Mouse (Mus musculus) adrenal gland, adult 8-10 months (tissue): Measurements from ENCODE around the gene Chst5. TPM values are rescaled to one million over a fixed set of nuclear protein-coding genes. Genes with fewer than 3 reads are reported as not detected.
"Not testable (repeated sequence)": the region's sequence is repeated elsewhere in the genome, so short reads cannot be mapped to it uniquely, and the experiment has no call there.

Source experiments
- DNase-seq: peaks from one replicate; pipeline ENCODE4 v3.0.0; 2022
- total RNA-seq, 4 experiments: library from RNA; stranded (reverse); gene quantifications; 2 replicates each; pipeline ENCODE4 v1.2.4; 2022

Chst5 gene
- total RNA-seq, 4 experiments from 2014 or later, result not detected

- DNase-seq, result no peak
Measured at GRCm38 (mm10) chr8:111871278-111871677, 39.0 kb downstream of the Chst5 start.

DNA sequence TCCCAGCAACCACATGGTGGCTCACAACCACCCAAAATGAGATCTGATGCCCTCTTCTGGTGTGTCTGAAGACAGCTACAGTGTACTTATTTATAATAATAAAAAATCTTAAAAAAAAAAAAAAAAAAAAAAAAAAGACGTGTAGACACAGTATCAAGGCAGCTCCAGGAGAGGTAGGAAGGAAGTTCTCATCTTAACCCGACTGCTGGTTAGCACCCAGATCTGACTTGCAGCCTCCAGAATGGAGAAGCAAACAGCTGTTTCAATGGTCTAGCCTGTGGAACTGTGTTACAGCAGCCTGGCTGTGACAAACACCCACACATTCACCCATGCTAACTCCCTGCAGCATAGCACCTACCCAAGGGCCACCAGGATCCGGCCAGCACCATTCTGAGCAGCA, 39.9 kb downstream of the Chst5 start:
- no peak for DNase-seq

- DNase-seq, result no peak
Measured at GRCm38 (mm10) chr8:111868664-111869063, 41.6 kb downstream of the Chst5 start.

DNA sequence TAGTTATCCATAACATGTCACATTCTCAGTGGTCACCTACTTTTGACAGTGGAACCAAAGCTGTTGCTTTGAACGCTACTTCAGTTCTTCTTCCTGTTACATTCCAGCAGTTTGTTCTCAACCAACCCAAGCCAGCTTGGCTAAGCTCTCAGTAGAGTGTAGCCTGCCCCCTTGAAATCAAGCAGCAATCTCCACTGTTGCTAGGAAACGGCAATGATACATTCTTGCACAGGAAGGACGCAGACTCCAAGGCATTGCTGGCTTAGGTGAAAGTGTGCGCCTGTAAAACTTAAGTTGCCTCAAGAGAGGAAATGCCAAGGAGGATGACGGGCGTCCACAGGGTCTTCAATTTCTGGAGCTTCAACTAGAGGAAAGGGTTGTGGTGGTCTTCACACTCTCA, 44.4 kb downstream of the Chst5 start:
- no peak for DNase-seq

DNA sequence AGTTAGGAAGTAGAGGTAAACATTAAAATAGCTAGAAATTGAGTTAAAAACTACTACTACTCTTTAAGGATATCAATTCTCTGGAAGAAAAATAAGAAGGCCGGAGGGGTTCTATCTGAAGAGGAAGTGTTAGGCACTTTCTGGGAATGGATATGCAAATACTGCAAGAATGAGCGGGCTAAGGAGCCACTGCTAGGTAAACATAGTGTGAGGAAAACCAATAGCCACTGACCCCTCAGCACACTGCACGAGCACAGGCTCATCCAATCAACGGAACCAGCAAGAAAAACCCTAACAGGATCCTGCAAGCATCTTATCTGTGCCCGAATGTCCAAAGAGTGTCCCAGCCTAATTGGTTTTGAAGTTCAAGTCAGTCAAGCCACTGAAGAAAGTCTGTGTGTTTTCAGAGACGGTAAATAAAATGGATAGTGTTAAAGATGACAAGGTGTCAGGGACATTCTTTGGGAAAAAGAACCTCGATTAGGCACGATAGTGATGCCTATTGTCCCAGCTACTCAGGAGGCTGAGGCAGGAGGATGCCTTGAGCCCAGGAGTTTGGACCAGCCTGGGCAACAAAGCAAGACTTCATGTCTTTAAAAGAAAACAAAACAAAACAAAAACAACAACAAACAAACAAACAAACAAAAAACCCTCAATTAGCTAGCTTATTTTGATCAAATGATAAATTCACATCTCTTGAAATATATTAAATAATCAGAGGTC, 45.0 kb downstream of the Chst5 start:
- no peak for DNase-seq

DNA sequence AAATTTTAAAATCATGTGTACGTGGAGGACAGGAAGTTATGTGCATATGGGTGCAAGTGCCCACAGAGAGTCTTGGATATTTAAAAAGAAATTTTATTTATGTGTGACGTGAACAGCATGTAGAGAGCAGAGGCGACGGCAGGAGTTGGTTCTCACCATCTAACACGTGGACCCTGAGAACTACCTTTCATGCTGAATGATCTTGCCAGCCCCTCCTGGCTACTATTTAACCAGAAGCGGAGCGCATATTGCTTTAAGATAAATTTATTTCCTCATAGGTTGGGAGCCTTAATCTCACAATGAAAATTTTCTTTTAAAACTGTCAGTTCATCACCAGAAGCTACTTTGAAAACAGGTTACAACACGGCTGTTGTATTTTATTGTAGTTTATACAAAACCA, 45.6 kb downstream of the Chst5 start:
- no peak for DNase-seq

- DNase-seq, result no peak
Measured at GRCm38 (mm10) chr8:111863280-111863679, 47.0 kb downstream of the Chst5 start.

DNA sequence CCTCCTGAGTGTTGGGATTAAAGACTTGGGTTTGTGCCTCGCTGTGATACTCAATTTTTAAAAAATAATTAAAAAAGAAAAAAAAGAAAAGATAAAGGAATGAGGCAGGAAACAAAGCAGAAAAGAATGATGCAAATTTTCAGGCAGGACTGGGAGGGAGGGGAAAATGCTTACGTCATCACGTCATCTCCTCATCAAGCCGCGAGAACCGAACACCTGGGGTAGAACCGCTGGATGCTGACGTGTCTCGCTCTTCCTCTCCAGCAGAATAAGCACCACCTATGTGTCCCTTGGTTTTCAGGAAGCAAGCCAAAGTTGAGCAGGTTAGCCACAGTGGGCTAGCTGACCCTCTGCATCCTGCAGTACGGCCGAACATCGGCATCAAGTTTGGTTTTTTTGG, 54.3 kb downstream of the Chst5 start:
- no peak for DNase-seq

DNA sequence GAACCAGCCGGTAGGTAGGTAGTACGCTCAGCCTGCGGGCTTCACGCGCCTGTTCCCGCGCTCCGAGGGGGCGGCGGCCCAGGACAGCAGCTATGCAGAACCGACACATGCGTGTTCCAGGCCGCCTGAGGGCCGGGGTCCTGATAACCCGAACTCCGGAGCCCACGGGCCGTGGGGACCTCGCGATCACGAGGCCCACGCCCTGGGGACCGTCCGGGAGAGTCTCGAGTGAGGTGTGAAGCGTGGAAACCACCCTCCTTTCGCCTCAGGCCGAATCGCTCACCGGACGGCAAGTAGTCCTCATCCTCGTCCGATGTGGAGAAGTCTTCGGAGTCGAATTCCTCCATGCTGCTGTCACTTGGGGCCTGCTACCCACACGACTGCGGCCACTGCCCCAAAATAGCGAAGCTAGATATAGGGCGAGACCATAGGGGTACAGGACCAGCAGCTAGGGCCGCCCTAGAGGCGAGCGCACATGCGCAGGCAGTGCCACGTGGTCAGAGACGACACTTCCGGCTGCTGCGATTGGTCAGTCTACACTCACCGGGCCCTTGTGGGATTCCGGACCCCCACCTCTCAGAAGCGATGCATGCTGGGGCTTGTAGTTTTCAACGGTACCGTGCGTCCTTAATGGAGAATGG, 56.3 kb downstream of the Chst5 start, which contains the start of gene Cfdp1:
Gene Cfdp1, minus strand, starts transcription at position 431 of the 641 bp plus-strand sequence.
- DNase-seq, result peak; percentile 97

GRCm38 (mm10) chr8:111853219-111853618, 57.0 kb downstream of the Chst5 start:
- not testable (repeated sequence) for DNase-seq

DNA sequence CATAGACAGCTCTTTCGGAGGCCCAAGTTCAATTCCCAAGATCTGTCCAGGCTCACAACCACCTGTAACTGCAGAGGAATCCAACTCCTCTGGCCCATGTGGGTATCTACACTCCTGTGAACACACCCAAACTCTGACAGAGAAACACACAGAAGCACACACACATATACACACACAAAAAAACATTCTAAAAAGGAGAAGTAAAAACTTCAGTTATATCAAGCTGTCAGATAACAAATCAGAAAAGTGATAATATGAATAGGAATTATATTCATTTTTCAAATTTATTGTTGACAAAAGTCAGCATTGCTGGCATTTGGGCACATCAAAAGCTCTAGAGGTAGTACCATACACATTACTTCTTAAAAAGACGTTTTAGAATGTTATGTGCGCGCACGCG, 63.5 kb downstream of the Chst5 start:
- DNase-seq, result no peak

Other genes with a start within 250 kb of the Chst5 start
- not detected for gene Ctrb1, start 219.4 kb downstream of the Chst5 start, total RNA-seq
- 100 to 1,000 TPM in 2 of 4 experiments, 10 to 100 TPM in 2; 86.1 to 150 (median 104) TPM for gene Bcar1, start 166.6 kb downstream of the Chst5 start, total RNA-seq
- gene Cfdp1, start 56.2 kb downstream of the Chst5 start, total RNA-seq, result 10 to 100 TPM; 65.3 to 81.8 (median 72.3) TPM
- 1 to 10 TPM; 6.4 to 9.1 (median 8.5) TPM for gene Tmem170, start 33.7 kb downstream of the Chst5 start, total RNA-seq
- 10 to 100 TPM in 2 of 4 experiments, 1 to 10 TPM in 2; 6.3 to 12.4 (median 9.5) TPM for gene Tmem231, start 23.4 kb upstream of the Chst5 start, total RNA-seq
- gene Gabarapl2, start 30.3 kb upstream of the Chst5 start, total RNA-seq, result 100 to 1,000 TPM; 168 to 223 (median 188) TPM
- 1 to 10 TPM; 4.4 to 6.1 (median 5.6) TPM for gene Adat1, start 81.9 kb upstream of the Chst5 start, total RNA-seq
- gene Kars, start 100.9 kb upstream of the Chst5 start, total RNA-seq, result 100 to 1,000 TPM; 101 to 113 (median 106) TPM
- gene Terf2ip, start 101.0 kb upstream of the Chst5 start, total RNA-seq, result 10 to 100 TPM; 23.5 to 26.6 (median 24.4) TPM
- under 1 TPM in 2 of 4 experiments, not detected in 2; 0.25 to 0.46 TPM for gene Gm6793, start 104.6 kb upstream of the Chst5 start, total RNA-seq